Mouse (Mus musculus) embryonic stem cell, embryonic (primary cell): ENCODE measurements around the gene Hbb-bs.
"Not testable (repeated sequence)": the region's sequence is repeated elsewhere in the genome, so short reads cannot be mapped to it uniquely, and the experiment has no call there.

Experiments
- CTCF ChIA-PET, 4 experiments: fragments of 300-600 bp in 2 of 4; fragments of 350-600 bp in 2 of 4; sonication (Branson Sonifier 250); formaldehyde crosslinking; loops; one replicate each; lab custom pipeline; 2022; ENCODE audit warnings: inconsistent platforms in 2 of 4; lab: Charles Lee
- POLR2A ChIA-PET, 4 experiments: fragments of 300-600 bp in 2 of 4; fragments of 350-600 bp in 2 of 4; sonication (Branson Sonifier 250); formaldehyde crosslinking; loops; one replicate each; lab custom pipeline; 2022; ENCODE audit warnings: antibody characterized with exemption in 4 of 4, inconsistent platforms in 1 of 4; lab: Charles Lee

Hbb-bs gene

GRCm38 (mm10) chr7:103813152-103813551 is 14.7 kb downstream of the Hbb-bs start:
- POLR2A ChIA-PET, CTCF ChIA-PET: not testable (repeated sequence)

GRCm38 (mm10) chr7:103812174-103812573 is 15.7 kb downstream of the Hbb-bs start:
- ChIA-PET POLR2A (no interaction called here), CTCF (no interaction called here)

- CTCF ChIA-PET = no interaction called here
- POLR2A ChIA-PET = no interaction called here
These were observed 16.6 kb downstream of the Hbb-bs start for GRCm38 (mm10) chr7:103811223-103811845.

- CTCF ChIA-PET = interaction anchor here in 1 of 4 experiments (0.7 kb wide), 1 partner anchor 1271 kb away, joined by 5 read pairs; no protein-coding TSS in a partner anchor
These were observed 17.1 kb downstream of the Hbb-bs start for GRCm38 (mm10) chr7:103810746-103811145.

GRCm38 (mm10) chr7:103810296-103810695 is 17.6 kb downstream of the Hbb-bs start:
- ChIA-PET CTCF (interaction anchor here in 1 of 4 experiments (0.6 to 0.7 kb wide), 2 partner anchors 1272 to 1298 kb away, joined by 3 to 5 read pairs; no protein-coding TSS in a partner anchor), POLR2A (no interaction called here)

More at GRCm38 (mm10) chr7:103810746-103811145, 17.1 kb downstream of the Hbb-bs start:
- POLR2A ChIA-PET = no interaction called here

GRCm38 (mm10) chr7:103809801-103810155 is 18.1 kb downstream of the Hbb-bs start:
- ChIA-PET POLR2A (no interaction called here), CTCF (interaction anchor here in 1 of 4 experiments (0.6 kb wide), 1 partner anchor 1298 kb away, joined by 3 read pairs; no protein-coding TSS in a partner anchor)

- ChIA-PET CTCF (interaction anchor here in 1 of 4 experiments (0.6 kb wide), 1 partner anchor 1297 kb away, joined by 3 read pairs; no protein-coding TSS in a partner anchor), POLR2A (no interaction called here)
These were observed 18.7 kb downstream of the Hbb-bs start for GRCm38 (mm10) chr7:103808971-103809800.

GRCm38 (mm10) chr7:103808120-103808519 is 19.8 kb downstream of the Hbb-bs start:
- POLR2A ChIA-PET, CTCF ChIA-PET: not testable (repeated sequence)

GRCm38 (mm10) chr7:103806856-103807255 is 21.0 kb downstream of the Hbb-bs start:
- ChIA-PET POLR2A (interaction anchor here in 1 of 4 experiments (0.6 kb wide), 1 partner anchor 823 kb away, joined by 3 read pairs; no protein-coding TSS in a partner anchor), CTCF (interaction anchor here (0.5 to 1.4 kb wide), 16 partner anchors 13 to 1294 kb away, joined by 3 to 10 read pairs (median 3); partner anchors contain the start of genes Hbb-bh2 (in 1 of the 4), Olfr557 (in 1 of the 4) and Olfr599 (in 1 of the 4))

- CTCF ChIA-PET = interaction anchor here in 3 of 4 experiments (0.6 to 1.9 kb wide), 8 partner anchors 14 to 898 kb away, joined by 3 to 7 read pairs (median 6); partner anchors contain the start of gene Olfr570 (in 1 of the 3)
These were observed 35.1 kb downstream of the Hbb-bs start for GRCm38 (mm10) chr7:103792669-103793388.

GRCm38 (mm10) chr7:103791721-103792120 is 36.2 kb downstream of the Hbb-bs start, which contains the start of gene Olfr67:
Gene Olfr67 (minus strand): TSS chr7:103791821.
- POLR2A ChIA-PET = no interaction called here
- CTCF ChIA-PET = interaction anchor here in 2 of 4 experiments (1.0 to 1.4 kb wide), 2 partner anchors 15 to 151 kb away, joined by 4 to 6 read pairs; no protein-coding TSS in a partner anchor

More at GRCm38 (mm10) chr7:103792669-103793388, 35.1 kb downstream of the Hbb-bs start:
- POLR2A ChIA-PET = no interaction called here

GRCm38 (mm10) chr7:103779598-103779997 is 48.3 kb downstream of the Hbb-bs start, which contains the start of gene Olfr68:
Gene Olfr68 (minus strand): TSS chr7:103779698.
- POLR2A ChIA-PET = no interaction called here
- CTCF ChIA-PET = no interaction called here

- CTCF ChIA-PET, POLR2A ChIA-PET: not testable (repeated sequence)
These were observed 50.2 kb downstream of the Hbb-bs start for GRCm38 (mm10) chr7:103777652-103778051.
